Comparison of ENCODE assay signal across 8 mouse cellular contexts in genomic region chr11:98296277-98296676, GRCm38 (mm10). TPM values are rescaled to one million over a fixed set of nuclear protein-coding genes. Genes with fewer than 3 reads are reported as not detected.
DNase-seq lines count a peak whose midpoint lies in the region; ATAC-seq lines count a peak whose summit lies in the region.

No protein-coding gene starts in this region.

- H3K27me3 ChIP-seq in kidney, embryonic 14.5 days (ENCODE audit: control insufficient read depth, insufficient read depth, low read length): no peaks in the 10 kb centered on the region; the same call in 1 of the 2 replicates
- peaks cover 44% of the 10 kb centered on the region for H3K27me3 ChIP-seq in kidney, embryonic 15.5 days
- H3K27me3 ChIP-seq in forebrain, embryonic 11.5 days (ENCODE audit: control insufficient read depth, insufficient read depth, low read length): peaks cover 6% of the 10 kb centered on the region; the same call in 1 of the 2 replicates

- peaks cover 16% of the 10 kb centered on the region; the same call in 1 of the 2 replicates for H3K4me1 ChIP-seq in kidney, embryonic 14.5 days (ENCODE audit: control insufficient read depth, insufficient read depth, low read length)
- peaks cover 51% of the 10 kb centered on the region for H3K4me1 ChIP-seq in kidney, embryonic 15.5 days
- H3K4me1 ChIP-seq in forebrain, embryonic 11.5 days (replicated peaks; ENCODE audit: control insufficient read depth, insufficient read depth, low read length): peaks cover 9% of the 10 kb centered on the region

- no peaks in the 10 kb centered on the region for H3K36me3 ChIP-seq in kidney, embryonic 14.5 days (ENCODE audit: control insufficient read depth, insufficient read depth, low read length)
- no peaks in the 10 kb centered on the region for H3K36me3 ChIP-seq in kidney, embryonic 15.5 days
- H3K36me3 ChIP-seq in forebrain, embryonic 11.5 days (ENCODE audit: control insufficient read depth, insufficient read depth, low read length): no peaks in the 10 kb centered on the region

- DNase-seq in NIH3T3 (ENCODE audit: low read depth): peak; percentile 65
- peak; percentile 74 for DNase-seq in forebrain, embryonic 11.5 days (ENCODE audit: low spot score)
- DNase-seq in layer of hippocampus, postnatal 10 days (ENCODE audit: low spot score in 2 of 2): peak; percentile 67 to 76
- DNase-seq in neural tube, embryonic 10.5 days (ENCODE audit: extremely low spot score, low spot score): peak; percentile 55
- no peak for DNase-seq in heart, adult 11 months
- no peak for DNase-seq in heart, adult 9 months (ENCODE audit: low spot score in 2 of 2)

- 7% methylated on average over 5 of the region's 5 CpGs for WGBS in kidney, embryonic 14.5 days
- 2% methylated on average over 5 of the region's 5 CpGs for WGBS in kidney, embryonic 15.5 days
- under 1% methylated on average over 5 of the region's 5 CpGs for WGBS in forebrain, embryonic 11.5 days

- H3K9ac ChIP-seq in kidney, embryonic 14.5 days (ENCODE audit: low read depth, low read length): no peak overlapping the region
- no peak overlapping the region for H3K9ac ChIP-seq in kidney, embryonic 15.5 days
- H3K9ac ChIP-seq in forebrain, embryonic 11.5 days (ENCODE audit: low read length): no peak overlapping the region

- ATAC-seq in kidney, embryonic 14.5 days (ENCODE audit: low FRiP score, low TSS enrichment): peak; percentile 30; the same call in 1 of the 2 replicates
- ATAC-seq in kidney, embryonic 15.5 days (replicated peaks; ENCODE audit: low FRiP score): no peak
- peak; percentile 44 for ATAC-seq in forebrain, embryonic 11.5 days (replicated peaks; ENCODE audit: low FRiP score)

- H3K4me3 ChIP-seq in kidney, embryonic 14.5 days (ENCODE audit: low read length): no peak overlapping the region
- no peak overlapping the region for H3K4me3 ChIP-seq in kidney, embryonic 15.5 days (replicated peaks)
- H3K4me3 ChIP-seq in forebrain, embryonic 11.5 days (ENCODE audit: low read depth, low read length): no peak overlapping the region

- no peak overlapping the region for H3K4me2 ChIP-seq in kidney, embryonic 14.5 days (replicated peaks; ENCODE audit: low read depth, low read length)
- no peak overlapping the region for H3K4me2 ChIP-seq in kidney, embryonic 15.5 days
- no peak overlapping the region for H3K4me2 ChIP-seq in forebrain, embryonic 11.5 days (ENCODE audit: low read depth, low read length, severe bottlenecking)

- H3K9me3 ChIP-seq in kidney, embryonic 14.5 days (ENCODE audit: control insufficient read depth, low read length): no peaks in the 10 kb centered on the region
- H3K9me3 ChIP-seq in kidney, embryonic 15.5 days (replicated peaks): no peaks in the 10 kb centered on the region
- no peaks in the 10 kb centered on the region for H3K9me3 ChIP-seq in forebrain, embryonic 11.5 days (ENCODE audit: control insufficient read depth, low read length)

- no peak overlapping the region for H3K27ac ChIP-seq in kidney, embryonic 14.5 days (ENCODE audit: low read depth, low read length)
- no peak overlapping the region for H3K27ac ChIP-seq in kidney, embryonic 15.5 days
- no peak overlapping the region for H3K27ac ChIP-seq in forebrain, embryonic 11.5 days (ENCODE audit: low read depth, low read length)

RNA-seq across cellular contexts. Expression of gene Neurod2, which starts 33.2 kb away (rescaled TPM):
- not detected in 2 replicates for polyA plus RNA-seq in kidney, embryonic 14.5 days (2014; fragmentation: Nextera tagmentation; extraction: Ambion mirVana)
- not detected in 2 replicates for polyA plus RNA-seq in kidney, embryonic 15.5 days (2015; fragmentation: Nextera tagmentation; extraction: Ambion mirVana)
- polyA plus RNA-seq in forebrain, embryonic 11.5 days (2014; fragmentation: Nextera tagmentation; extraction: Ambion mirVana): 3.8 and 5.8 TPM in 2 replicates
- 100 to 1,000 TPM; 114 to 118 TPM for total RNA-seq in layer of hippocampus, postnatal 10 days (2021)

RNA-seq across cellular contexts. Expression of gene Ppp1r1b, which starts 51.9 kb away (rescaled TPM):
- 0.87 and 1.7 TPM in 2 replicates for polyA plus RNA-seq in kidney, embryonic 14.5 days (2014; fragmentation: Nextera tagmentation; extraction: Ambion mirVana)
- 2.8 and 6.8 TPM in 2 replicates for polyA plus RNA-seq in kidney, embryonic 15.5 days (2015; fragmentation: Nextera tagmentation; extraction: Ambion mirVana)
- 0.29 and 0.41 TPM in 2 replicates for polyA plus RNA-seq in forebrain, embryonic 11.5 days (2014; fragmentation: Nextera tagmentation; extraction: Ambion mirVana)
- total RNA-seq in layer of hippocampus, postnatal 10 days (2021): 10 to 100 TPM; 17.5 to 24.1 TPM

Comparison
In these comparisons a context has a peak if more than half of its experiments do, and no peak if none do; other contexts are left out.
1. DNase-seq: peak in NIH3T3 (single experiment), forebrain, embryonic 11.5 days (single experiment), layer of hippocampus, postnatal 10 days (2 of 2) and neural tube, embryonic 10.5 days (single experiment); none in heart, adult 11 months (single experiment) and heart, adult 9 months (0 of 2).